Mouse (Mus musculus): Measurements from ENCODE around the gene Syde2. TPM values are rescaled to one million over a fixed set of nuclear protein-coding genes. Genes with fewer than 3 reads are reported as not detected.

Syde2 gene
- polyA plus RNA-seq, 1 experiment from 2014 or later, result 1.4 TPM

DNA sequence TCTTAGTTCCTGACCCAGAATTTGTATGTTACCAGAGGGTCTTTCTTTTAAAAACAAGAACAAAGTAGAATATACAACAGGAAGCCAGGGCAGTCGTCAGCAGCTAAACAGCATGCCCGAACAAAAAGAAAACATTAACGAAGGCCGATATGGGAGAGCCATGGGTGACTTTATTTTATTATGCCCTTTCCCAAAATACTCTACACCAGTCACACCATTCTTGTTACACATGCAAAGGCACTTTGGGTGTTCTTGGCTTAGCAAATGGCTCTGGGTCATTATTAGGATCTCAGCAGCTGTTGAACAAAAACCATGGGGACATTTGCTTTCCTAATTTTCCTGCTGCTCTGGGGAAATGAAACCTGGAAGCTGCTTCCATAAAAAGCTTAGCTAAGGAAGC, 81.6 kb downstream of the Syde2 start:
- 58% methylated on average over 4 of the region's 4 CpGs for WGBS
- H3K4me3 ChIP-seq (replicated peaks), result no peak overlapping the region

More for the DNA sequence above, 81.6 kb downstream of the Syde2 start:
- H3K27ac ChIP-seq, result no peak overlapping the region
- H3K9ac ChIP-seq, result no peak overlapping the region
- no peaks in the 10 kb centered on the region for H3K27me3 ChIP-seq
- H3K9me3 ChIP-seq (replicated peaks), result no peaks in the 10 kb centered on the region
- H3K36me3 ChIP-seq, result no peaks in the 10 kb centered on the region
- no peak overlapping the region for H3K4me2 ChIP-seq
- ATAC-seq (replicated peaks; ENCODE audit: low FRiP score), result no peak
- H3K4me1 ChIP-seq, result no peaks in the 10 kb centered on the region

Other genes with a start within 250 kb of the Syde2 start
- gene Ddah1, start 229.2 kb upstream of the Syde2 start, polyA plus RNA-seq (2015; fragmentation: Nextera tagmentation; extraction: Ambion mirVana), result 71.2 and 76.1 TPM in 2 replicates
- 52.2 and 53.5 TPM in 2 replicates for gene Bcl10, start 65.1 kb upstream of the Syde2 start, polyA plus RNA-seq (2015; fragmentation: Nextera tagmentation; extraction: Ambion mirVana)
- 50.2 and 52.7 TPM in 2 replicates for gene 2410004B18Rik, start 49.9 kb upstream of the Syde2 start, polyA plus RNA-seq (2015; fragmentation: Nextera tagmentation; extraction: Ambion mirVana)
- 0.16 TPM in 1 of 2 replicates, not detected in the other for gene Wdr63, start 120.3 kb downstream of the Syde2 start, polyA plus RNA-seq (2015; fragmentation: Nextera tagmentation; extraction: Ambion mirVana)
- gene Mcoln3, start 129.6 kb downstream of the Syde2 start, polyA plus RNA-seq (2015; fragmentation: Nextera tagmentation; extraction: Ambion mirVana), result 14.0 and 17.0 TPM in 2 replicates
- 0.78 and 0.91 TPM in 2 replicates for gene Mcoln2, start 162.0 kb downstream of the Syde2 start, polyA plus RNA-seq (2015; fragmentation: Nextera tagmentation; extraction: Ambion mirVana)
- gene Lpar3, start 233.1 kb downstream of the Syde2 start, polyA plus RNA-seq (2015; fragmentation: Nextera tagmentation; extraction: Ambion mirVana), result 1.1 and 1.4 TPM in 2 replicates

All from kidney, embryonic 15.5 days (tissue).